Mouse (Mus musculus): ENCODE measurements around the gene Ercc1. TPM values are rescaled to one million over a fixed set of nuclear protein-coding genes. Genes with fewer than 3 reads are reported as not detected.

Ercc1 gene
- polyA plus RNA-seq, 1 experiment from 2014 or later: 100 TPM

MicroRNAs encoded within 50 kb of the gene (microRNA counts, 519-probe panel; counts per million panel counts)
- not detected for microRNA mmu-miR-343

Small RNAs within 50 kb of the gene (microRNA-seq; reads per million reads assigned to microRNA genes)
- not detected for gene Mir343

Other genes starting within 250 kb of the Ercc1 start
- 1.1 and 1.8 TPM in 2 replicates for gene Gm4969, start 226.4 kb upstream of the Ercc1 start, polyA plus RNA-seq (2016; fragmentation: Nextera tagmentation; extraction: Ambion mirVana)
- 18.4 and 23.1 TPM in 2 replicates for gene Fbxo46, start 224.9 kb upstream of the Ercc1 start, polyA plus RNA-seq (2016; fragmentation: Nextera tagmentation; extraction: Ambion mirVana)
- gene Qpctl, start 195.5 kb upstream of the Ercc1 start, polyA plus RNA-seq (2016; fragmentation: Nextera tagmentation; extraction: Ambion mirVana): 14.4 and 14.7 TPM in 2 replicates
- gene Snrpd2, start 195.1 kb upstream of the Ercc1 start, polyA plus RNA-seq (2016; fragmentation: Nextera tagmentation; extraction: Ambion mirVana): 148 and 153 TPM in 2 replicates
- gene Gipr, start 178.7 kb upstream of the Ercc1 start, polyA plus RNA-seq (2016; fragmentation: Nextera tagmentation; extraction: Ambion mirVana): 1.1 and 1.3 TPM in 2 replicates
- gene Eml2, start 168.4 kb upstream of the Ercc1 start, polyA plus RNA-seq (2016; fragmentation: Nextera tagmentation; extraction: Ambion mirVana): 5.8 and 6.5 TPM in 2 replicates
- gene Gpr4, start 132.2 kb upstream of the Ercc1 start, polyA plus RNA-seq (2016; fragmentation: Nextera tagmentation; extraction: Ambion mirVana): 1.6 and 1.7 TPM in 2 replicates
- gene Opa3, start 116.4 kb upstream of the Ercc1 start, polyA plus RNA-seq (2016; fragmentation: Nextera tagmentation; extraction: Ambion mirVana): 45.5 and 48.3 TPM in 2 replicates
- gene Vasp, start 73.0 kb upstream of the Ercc1 start, polyA plus RNA-seq (2016; fragmentation: Nextera tagmentation; extraction: Ambion mirVana): 42.4 and 43.0 TPM in 2 replicates
- gene Ppm1n, start 64.7 kb upstream of the Ercc1 start, polyA plus RNA-seq (2016; fragmentation: Nextera tagmentation; extraction: Ambion mirVana): 0.19 TPM in 1 of 2 replicates, not detected in the other
- gene Rtn2, start 62.2 kb upstream of the Ercc1 start, polyA plus RNA-seq (2016; fragmentation: Nextera tagmentation; extraction: Ambion mirVana): 70.3 and 74.1 TPM in 2 replicates
- gene Fosb, start 34.7 kb upstream of the Ercc1 start, polyA plus RNA-seq (2016; fragmentation: Nextera tagmentation; extraction: Ambion mirVana): 0.24 TPM in 1 of 2 replicates, not detected in the other
- 24.7 and 24.8 TPM in 2 replicates for gene Cd3eap, start 14.7 kb downstream of the Ercc1 start, polyA plus RNA-seq (2016; fragmentation: Nextera tagmentation; extraction: Ambion mirVana)
- 4.8 and 5.3 TPM in 2 replicates for gene Ppp1r13l, start 15.0 kb downstream of the Ercc1 start, polyA plus RNA-seq (2016; fragmentation: Nextera tagmentation; extraction: Ambion mirVana)
- 23.3 and 23.7 TPM in 2 replicates for gene Ercc2, start 37.2 kb downstream of the Ercc1 start, polyA plus RNA-seq (2016; fragmentation: Nextera tagmentation; extraction: Ambion mirVana)
- gene Klc3, start 59.3 kb downstream of the Ercc1 start, polyA plus RNA-seq (2016; fragmentation: Nextera tagmentation; extraction: Ambion mirVana): 2.8 and 5.4 TPM in 2 replicates
- not detected in 2 replicates for gene Ckm, start 60.0 kb downstream of the Ercc1 start, polyA plus RNA-seq (2016; fragmentation: Nextera tagmentation; extraction: Ambion mirVana)
- gene Mark4, start 114.0 kb downstream of the Ercc1 start, polyA plus RNA-seq (2016; fragmentation: Nextera tagmentation; extraction: Ambion mirVana): 14.0 and 14.3 TPM in 2 replicates
- 0.51 and 0.69 TPM in 2 replicates for gene Exoc3l2, start 118.6 kb downstream of the Ercc1 start, polyA plus RNA-seq (2016; fragmentation: Nextera tagmentation; extraction: Ambion mirVana)
- 3.5 and 3.9 TPM in 2 replicates for gene Bloc1s3, start 163.6 kb downstream of the Ercc1 start, polyA plus RNA-seq (2016; fragmentation: Nextera tagmentation; extraction: Ambion mirVana)
- gene Trappc6a, start 163.6 kb downstream of the Ercc1 start, polyA plus RNA-seq (2016; fragmentation: Nextera tagmentation; extraction: Ambion mirVana): 43.6 and 47.5 TPM in 2 replicates
- gene Nkpd1, start 173.1 kb downstream of the Ercc1 start, polyA plus RNA-seq (2016; fragmentation: Nextera tagmentation; extraction: Ambion mirVana): 0.17 TPM in 1 of 2 replicates, not detected in the other
- gene Ppp1r37, start 218.3 kb downstream of the Ercc1 start, polyA plus RNA-seq (2016; fragmentation: Nextera tagmentation; extraction: Ambion mirVana): 34.9 and 35.4 TPM in 2 replicates
- gene Zfp296, start 232.5 kb downstream of the Ercc1 start, polyA plus RNA-seq (2016; fragmentation: Nextera tagmentation; extraction: Ambion mirVana): 0.18 and 0.34 TPM in 2 replicates
- gene Gemin7, start 232.8 kb downstream of the Ercc1 start, polyA plus RNA-seq (2016; fragmentation: Nextera tagmentation; extraction: Ambion mirVana): 120 and 125 TPM in 2 replicates